Mouse (Mus musculus): ENCODE results near the gene Lhx5.

The Lhx5 gene

DNA sequence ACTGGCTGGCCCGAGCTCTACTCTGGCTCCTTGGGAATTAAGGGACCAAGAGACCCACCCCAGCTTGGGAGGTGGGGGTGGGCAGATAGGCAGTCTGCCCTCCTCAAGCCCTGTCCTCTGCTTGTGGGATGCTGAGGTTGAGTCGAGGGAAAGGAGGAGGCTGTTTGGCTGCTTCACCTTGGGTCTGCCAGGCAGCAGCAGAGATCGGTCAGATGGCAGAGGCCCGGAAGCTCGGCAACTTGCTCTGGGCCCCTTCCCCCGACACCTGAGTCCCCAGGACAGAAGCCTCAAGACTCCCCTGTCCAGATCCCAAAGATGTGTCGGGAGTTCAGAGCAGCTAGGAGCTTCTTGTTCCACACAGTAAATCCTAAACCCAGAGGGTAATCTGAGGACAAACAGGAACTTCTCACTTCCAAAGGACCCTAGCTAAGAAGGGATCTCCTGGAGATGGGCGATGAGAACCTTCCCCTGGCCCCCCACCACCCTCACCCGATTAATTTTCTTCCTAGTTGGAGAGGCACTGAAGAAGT is 1.1 kb downstream of the Lhx5 start:
- no peak for DNase-seq (ENCODE audit: low read depth, low spot score)

DNA sequence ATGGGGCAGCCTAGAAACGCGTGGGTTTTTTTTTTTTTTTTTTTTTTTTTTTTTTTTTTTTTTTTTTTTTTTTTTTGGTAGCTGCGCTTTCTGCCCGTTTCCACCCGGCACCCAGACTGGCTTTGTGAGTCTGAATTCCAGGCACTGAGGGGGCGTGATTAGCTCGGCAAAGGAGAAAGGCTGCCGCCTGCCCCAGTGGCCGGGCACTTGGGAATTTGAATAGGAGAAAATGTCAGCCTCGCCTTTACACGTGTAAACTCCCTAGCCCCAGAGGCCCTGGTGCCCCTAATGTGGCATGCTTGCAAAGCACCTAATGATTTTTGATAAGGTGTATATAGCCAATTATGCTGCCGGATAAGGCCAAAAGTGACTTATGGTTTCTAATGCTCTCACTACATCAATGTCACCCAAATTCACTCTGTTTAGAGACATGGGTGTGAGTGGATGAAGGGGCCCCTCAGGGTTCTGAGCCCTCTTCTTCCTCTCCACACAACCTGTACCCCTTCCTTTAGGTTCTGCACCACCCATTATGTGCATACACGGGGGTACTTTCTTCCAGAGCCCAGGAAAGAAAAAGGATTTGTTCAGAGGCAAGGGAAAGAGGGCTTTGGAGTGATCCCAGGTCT is 1.7 kb downstream of the Lhx5 start:
- no peak for DNase-seq (ENCODE audit: low read depth, low spot score)

DNA sequence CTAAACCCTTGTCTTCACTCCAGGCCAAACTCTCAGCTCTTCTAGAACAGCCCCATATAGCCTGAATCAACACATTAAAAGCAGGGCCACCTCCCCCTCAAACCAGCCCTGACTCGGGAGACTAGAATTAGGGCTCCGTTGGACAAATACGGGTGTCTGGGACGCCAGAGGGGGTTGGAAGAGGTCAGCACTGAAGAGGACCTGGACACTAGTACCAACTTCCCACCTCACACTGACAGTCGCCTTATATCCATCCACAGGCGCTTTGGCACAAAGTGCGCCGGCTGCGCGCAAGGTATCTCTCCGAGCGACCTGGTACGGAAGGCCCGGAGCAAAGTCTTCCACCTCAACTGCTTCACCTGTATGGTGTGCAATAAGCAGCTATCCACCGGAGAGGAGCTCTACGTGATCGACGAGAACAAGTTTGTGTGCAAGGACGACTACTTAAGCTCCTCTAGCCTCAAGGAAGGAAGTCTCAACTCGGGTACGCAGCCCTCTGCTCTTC is 2.8 kb downstream of the Lhx5 start:
- no peak for DNase-seq (ENCODE audit: low read depth, low spot score)

DNA sequence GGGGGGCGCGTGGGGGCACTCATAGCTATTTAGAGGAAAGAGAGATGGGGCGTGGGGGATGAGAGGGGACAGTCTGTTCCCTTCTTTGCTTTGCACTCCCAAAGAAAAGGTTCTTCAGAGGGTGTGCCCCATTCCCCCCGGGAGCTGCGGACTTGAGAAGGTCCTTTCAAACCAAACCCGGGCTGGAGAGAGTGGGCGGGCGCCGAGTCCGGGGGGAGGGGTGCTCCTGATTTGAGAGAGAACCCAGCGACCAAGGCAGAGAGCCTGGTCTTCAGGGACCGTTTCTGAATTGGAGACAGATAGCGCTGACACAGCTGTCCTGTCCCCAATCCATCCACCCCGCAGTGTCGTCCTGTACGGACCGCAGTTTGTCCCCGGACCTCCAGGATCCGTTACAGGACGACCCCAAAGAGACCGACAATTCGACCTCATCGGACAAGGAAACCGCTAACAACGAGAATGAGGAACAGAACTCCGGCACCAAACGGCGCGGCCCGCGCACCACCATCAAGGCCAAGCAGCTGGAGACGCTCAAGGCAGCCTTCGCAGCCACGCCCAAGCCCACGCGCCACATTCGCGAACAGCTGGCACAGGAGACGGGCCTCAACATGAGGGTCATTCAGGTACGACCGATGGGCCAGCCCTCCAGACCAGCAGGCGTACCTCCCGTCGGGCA is 3.6 kb downstream of the Lhx5 start:
- DNase-seq (ENCODE audit: low read depth, low spot score) = no peak

DNA sequence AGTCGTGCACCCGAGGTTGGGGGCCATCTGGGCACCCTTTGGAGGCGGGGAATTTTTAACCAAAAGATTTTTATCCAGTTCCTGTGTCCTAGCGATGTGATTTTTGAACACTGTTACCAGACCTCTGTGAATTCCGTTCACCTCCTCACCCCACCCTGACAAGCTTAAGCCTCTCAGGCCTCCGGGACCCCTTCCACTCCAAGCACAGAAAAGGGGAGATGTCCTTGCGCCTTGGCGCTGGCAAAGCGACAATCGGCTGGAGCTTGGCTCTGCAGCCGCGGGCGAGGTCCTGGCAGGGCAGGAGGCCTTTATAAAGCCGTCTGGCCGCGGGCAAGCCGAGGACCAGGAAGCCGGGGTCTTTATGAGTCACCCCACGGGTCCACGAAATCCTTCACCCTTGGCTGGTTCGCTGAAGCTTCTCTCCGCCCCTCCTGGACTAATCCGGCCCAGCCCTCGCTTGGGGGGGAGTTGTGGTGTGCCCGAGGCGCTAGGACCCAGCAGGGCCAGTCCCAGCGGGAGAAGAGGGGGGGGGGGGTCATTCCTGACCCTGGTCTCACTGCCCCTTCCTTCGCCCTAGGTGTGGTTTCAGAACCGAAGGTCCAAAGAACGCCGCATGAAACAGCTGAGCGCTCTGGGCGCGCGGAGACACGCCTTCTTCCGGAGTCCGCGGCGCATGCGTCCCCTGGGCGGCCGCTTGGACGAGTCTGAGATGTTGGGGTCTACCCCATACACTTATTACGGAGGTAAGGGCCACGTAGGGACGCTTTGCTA is 4.4 kb downstream of the Lhx5 start:
- DNase-seq (ENCODE audit: low read depth, low spot score) = no peak

DNA sequence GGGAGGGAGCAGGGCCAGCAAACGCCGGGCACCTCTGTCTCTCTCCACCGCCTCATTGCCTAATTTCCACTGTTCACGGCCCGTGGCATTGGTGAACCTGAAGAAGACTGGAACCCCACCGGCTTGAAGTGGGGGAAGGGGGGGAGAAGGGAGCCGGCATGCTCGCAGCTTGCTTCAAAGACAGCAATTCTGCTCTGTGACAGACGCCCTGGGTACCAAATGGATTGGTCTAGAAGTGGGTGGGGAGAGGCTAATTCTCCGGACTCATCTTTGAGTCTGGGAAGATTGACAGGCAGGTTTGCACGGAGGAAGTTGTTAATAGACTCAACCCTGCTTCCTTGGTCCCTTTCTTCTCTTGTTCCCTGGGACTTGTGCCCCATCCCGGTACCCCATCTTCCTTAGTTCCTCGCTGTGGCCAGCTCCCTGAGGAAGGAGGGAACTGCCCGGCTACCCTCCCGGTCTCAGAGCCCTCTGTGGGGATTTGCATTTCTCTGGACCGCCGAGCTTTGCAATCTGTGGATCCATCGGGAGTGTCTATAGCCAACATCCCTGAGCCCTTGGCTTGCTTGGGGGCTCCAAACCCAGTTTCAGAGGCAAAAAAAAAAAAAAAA is 5.5 kb downstream of the Lhx5 start:
- DNase-seq (ENCODE audit: low read depth, low spot score) = no peak

DNA sequence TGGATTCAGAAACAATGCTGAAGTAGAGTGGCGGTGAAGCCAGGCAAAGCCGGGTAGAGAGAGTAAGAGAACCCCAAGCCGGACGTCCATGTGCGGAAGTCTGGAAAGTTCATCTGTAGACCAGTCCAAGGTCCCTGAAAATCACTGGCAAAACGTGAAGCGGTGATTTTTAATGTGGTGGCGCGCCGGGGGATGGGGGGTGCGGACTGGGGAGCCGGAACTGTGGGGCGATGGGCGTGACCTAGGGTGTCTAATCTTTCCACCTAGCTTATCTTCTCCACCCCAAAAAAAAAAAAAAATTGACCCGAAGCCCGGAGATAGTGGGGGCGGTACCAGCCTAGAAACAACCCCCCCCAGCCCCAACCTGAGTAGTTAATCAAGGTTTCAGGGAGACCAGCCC is 6.0 kb downstream of the Lhx5 start:
- DNase-seq (ENCODE audit: low read depth, low spot score) = no peak

DNA sequence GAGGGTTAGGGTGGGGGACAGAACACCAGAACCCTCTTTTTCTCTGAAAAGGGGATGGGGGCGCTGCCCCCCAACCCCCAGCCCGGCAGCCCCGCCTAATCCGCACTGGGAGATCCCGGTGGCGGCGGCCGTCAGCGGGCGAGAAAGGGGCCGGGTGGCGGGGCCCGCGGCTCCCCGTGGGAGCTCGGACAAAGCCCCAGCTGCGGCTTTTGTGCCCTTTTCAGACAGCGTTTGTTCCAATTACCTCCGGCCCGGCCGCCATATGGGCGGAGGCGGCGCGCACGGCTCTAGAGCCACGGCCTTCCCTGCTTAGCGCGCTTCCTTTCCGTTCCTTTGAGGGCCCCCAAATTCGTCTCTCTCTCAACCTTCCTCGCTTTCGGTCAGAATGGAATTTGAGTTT is 6.5 kb downstream of the Lhx5 start:
- no peak for DNase-seq (ENCODE audit: low read depth, low spot score)

DNA sequence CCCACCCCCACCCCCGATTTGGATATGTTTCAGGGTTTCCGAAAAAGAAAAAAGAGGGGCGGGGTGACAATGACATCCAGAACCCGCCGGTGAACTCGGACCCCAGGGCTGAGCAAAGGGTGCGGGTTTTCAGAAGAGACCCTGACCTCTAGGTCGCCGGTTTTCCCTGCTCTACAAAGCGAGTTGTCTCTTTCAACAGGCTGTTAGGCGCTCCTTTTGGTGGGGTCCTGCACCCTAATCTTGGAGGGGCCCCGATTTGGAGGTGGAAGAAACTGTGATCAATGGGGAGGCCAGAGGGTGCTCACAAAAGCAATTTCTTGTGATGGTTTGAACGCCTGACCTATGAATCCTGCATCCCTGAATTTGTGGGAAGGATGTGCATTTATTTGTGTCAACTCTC is 7.0 kb downstream of the Lhx5 start:
- DNase-seq (ENCODE audit: low read depth, low spot score) = no peak

DNA sequence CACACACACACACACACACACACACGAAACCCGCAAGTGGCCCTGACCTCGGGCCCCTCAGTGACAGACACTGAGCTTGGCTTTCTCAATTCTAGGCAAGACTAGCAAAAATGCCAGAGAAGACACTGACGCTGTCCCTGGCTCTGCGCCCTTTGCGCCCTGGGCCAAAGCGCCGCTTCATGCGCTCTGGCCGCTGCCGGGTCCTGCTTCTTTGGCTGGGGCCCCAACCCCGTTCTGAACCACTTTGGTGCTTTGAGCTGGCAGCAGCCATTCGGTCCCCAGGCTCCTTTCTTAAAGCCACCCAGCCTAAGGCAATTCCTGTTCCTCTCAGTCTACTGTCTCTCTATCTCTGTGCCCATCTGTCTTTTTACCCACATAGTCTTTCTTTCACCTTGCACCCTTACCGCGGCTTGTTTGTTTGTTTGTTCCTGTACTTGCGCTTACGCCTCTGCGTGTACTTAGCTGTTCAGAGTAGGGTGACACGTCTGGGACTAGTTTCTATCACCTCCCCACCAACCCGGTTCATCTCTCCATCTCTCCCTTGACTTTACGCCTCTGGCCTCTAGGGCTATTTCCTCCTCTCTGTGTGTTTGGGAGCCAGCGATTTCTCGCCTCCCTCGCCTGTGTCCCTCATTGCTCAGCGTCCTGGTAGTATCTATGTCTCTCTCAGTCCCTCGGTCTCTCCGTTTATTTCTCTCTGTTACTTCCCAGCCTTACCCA is 7.7 kb downstream of the Lhx5 start:
- no peak for DNase-seq (ENCODE audit: low read depth, low spot score)

DNA sequence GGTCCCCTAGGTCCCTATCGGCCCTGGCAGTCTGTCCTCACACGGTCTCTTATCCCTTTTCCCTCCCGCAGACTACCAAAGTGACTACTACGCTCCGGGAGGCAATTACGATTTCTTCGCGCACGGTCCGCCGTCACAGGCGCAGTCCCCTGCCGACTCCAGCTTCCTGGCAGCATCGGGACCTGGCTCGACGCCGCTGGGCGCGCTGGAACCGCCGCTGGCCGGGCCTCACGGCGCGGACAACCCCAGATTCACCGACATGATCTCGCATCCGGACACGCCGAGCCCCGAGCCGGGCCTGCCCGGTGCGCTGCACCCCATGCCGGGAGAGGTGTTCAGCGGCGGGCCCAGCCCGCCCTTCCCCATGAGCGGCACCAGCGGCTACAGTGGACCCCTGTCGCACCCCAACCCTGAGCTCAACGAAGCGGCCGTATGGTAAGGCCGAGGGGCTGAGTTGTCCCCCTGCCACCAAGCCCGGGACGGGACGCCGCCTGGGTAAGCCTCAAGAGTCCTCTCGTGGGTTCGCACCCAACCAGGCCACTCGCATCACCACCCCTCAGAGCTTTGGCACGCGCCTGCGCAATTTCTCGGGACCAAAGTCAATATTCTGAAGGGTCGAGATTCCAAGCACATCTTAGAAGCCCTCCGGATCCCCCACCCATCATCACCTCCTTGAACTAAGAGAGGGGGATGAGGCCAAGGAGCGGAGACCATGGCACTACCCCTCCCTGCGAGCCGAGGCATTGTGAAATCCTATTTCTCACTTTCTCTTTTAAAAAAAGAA is 8.6 kb downstream of the Lhx5 start:
- DNase-seq (ENCODE audit: low read depth, low spot score) = no peak

DNA sequence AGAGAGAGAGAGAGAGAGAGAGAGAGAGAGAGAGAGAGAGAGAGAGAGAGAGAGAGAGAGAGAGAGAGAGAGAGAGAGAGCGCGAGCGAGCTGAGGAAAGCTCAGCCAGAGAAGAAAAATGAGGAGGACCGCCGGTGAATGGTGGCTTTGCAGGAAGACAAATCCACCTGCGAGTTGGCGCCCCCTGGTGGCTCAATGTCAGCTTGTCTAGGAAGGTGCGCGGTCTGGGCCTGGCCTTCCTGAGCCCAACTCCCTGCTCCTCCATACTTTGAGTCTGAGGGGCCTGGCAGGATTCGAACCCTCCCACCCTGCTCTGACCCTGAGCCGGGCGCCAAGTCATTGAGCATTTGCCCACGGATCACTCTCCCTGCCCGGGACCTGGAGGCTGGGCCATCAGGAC is 9.2 kb downstream of the Lhx5 start:
- DNase-seq (ENCODE audit: low read depth, low spot score) = peak; percentile 52

DNA sequence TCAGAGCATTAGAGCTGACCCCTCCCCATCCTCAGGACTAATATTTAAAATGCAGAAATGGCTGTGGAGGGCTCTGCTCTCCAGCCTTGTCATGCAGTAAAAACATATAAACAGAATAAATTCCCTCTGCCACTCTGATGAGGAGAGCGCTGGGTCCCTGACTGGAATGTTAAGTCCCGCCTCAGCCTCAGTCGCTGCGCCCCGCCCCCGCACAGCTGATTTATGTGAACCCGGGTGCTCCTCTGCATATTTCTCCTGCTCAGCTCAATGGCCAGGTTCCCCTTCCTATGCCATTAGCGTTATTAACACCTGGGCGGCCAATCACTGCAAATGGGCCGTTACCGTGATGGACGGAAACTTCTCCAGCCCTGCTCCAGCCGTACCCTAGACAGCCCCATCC is 15.8 kb downstream of the Lhx5 start:
- DNase-seq (ENCODE audit: low read depth, low spot score) = no peak

DNA sequence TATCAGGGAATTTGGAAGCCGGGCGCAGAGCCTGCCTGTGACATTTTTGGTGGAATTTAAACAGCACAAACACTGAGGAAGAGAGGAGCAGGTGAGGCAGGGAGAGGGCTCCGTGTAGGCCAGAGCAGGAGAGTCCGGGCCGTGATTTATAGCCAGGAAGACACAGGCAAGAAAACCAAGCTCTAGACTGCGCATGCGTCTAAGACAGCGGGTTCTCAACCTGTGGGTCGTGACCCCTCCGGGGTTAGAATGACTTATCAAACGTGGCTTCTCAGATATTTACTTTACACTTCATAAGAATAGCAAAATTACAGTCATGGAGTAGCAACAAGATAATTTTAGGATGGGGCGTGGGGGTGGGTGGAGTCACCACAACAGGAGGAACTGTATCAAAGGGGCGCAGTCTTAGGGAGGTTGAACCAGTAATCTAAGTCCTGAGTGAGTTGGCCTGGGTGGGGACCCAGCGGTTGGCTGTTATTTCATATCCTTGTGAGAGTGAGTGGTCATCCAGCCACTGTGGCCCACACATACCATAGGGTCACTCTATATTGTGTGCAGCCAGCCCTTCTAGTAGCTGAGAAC is 23.3 kb downstream of the Lhx5 start:
- no peak for DNase-seq (ENCODE audit: low read depth, low spot score)

DNA sequence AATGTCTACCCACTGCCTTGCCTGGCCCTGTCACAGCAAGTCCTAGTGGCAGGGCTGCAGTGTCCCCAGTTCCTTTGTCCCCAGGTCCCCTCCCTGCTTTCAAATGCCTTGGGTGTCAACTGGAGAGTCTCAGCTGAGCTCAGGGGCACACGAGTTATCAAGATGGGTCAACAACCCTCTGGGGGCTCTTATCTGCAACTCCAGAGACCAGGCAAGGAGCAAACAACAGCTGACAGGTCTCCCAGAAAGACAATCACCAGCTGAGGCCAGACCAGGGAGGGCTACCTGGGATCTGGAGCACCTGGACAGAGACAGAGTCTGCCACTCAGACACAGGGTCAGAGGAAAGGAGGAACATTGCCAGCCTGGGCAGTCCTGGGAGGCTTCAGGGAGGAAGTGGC is 24.8 kb downstream of the Lhx5 start:
- DNase-seq (ENCODE audit: low read depth, low spot score) = no peak

DNA sequence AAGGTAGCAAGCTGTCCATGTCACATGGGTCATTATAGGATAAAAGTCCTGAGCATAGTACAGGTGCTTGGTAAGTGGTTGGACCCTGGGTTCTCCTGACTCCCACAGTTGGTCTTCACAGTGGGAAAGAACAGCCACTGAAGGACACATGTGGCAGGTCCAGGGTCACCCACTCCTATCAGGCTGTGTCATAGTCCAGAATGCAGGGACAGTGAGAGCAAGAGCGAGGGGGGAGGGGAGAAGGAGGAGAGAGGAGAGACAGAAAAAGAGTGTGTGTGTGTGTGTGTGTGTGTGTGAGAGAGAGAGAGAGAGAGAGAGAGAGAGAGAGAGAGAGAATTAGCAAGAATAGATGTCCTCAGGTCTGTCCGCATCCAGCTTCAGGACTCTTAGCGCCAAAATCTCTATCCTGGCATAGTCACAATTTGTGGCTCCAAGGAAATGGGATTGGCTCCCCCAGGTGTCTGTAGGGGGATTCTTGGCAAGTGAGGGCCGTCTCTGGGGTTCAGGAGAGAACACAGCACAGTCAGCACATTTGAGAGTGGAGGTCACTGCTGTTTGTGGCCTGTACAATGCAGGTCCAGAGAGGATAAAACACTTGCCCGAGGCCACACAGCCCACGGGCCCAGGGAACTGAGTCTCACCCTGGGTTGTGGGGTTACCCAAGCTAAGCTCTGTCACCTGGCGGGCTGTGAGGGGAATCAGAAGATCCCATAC is 25.5 kb downstream of the Lhx5 start:
- DNase-seq (ENCODE audit: low read depth, low spot score) = no peak

DNA sequence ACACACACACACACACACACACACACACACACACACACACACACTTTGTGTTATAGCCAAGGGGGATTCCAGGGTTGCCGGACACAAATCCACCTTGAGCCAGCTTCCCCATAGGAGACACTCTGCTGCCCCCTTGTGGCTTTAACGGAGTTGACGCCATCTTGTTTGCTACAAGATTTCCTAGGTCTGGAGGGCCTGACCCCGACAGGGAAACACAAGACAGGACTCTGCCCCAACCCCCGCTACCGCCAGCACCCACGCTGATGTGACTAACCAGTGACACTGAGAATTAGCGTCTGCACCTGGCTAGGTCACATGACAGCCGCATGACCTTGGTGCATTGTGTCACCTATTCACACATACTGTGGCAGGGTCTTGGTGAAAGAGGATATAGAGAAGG is 26.1 kb downstream of the Lhx5 start:
- peak; percentile 15 for DNase-seq (ENCODE audit: low read depth, low spot score)

DNA sequence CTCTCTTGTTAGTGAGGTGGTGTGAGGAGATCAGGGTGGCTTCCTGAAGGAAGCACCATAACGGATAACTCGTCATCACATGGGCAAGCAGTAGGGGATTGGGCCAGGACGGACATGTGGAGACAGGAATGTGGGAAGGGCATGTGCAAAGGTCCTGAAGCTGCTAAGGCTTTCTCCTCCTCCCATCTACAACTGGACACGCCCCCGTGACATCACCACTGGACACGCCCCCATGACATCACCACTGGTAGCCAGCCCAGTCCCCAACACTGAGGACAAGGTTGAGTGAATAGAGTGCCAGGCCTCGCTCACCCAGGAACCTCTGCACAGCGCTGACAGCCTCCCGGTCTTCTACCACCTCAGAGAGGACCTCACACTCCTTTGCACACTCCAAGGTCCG is 27.6 kb downstream of the Lhx5 start:
- no peak for DNase-seq (ENCODE audit: low read depth, low spot score)

DNA sequence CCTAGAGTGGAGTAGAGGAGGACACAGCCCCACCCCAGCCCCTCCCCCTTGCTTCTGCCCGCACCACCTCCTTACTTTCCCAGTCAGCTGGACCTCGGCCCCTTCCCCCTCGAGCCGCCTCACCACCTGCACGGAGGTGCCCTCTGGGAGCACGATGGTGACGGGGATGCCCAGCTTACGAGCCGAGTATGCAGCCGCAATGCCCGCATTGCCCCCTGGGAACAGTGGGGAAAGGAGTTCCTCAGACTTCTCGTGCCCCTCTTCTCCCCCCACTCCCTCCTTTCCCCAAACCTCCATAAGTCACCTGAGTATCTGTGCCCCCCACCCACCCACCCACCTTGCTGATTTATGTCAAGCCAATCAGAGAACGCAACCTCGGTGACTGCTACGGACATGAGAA is 30.4 kb downstream of the Lhx5 start:
- DNase-seq (ENCODE audit: low read depth, low spot score) = no peak

DNA sequence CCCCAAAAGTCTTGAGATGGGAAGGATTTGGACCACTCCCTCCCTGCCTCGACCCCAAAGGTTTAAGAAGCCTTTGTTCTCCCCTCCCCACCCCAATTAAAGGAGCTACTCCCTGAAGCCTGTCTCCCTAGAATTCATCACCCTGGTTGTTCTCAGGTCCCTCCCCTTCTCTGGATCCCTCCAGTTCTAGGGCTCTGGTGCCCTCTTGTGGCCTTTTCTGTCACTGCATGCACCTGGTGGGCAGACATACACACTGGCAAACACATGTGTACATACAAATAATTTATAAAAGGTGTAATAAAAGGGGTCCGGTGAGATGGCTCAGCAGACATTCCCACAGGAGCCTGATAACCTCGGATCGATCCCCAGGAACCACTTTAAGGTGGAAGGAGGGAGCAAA is 32.8 kb downstream of the Lhx5 start:
- no peak for DNase-seq (ENCODE audit: low read depth, low spot score)
